Mouse (Mus musculus) embryo, embryonic 10.5 days (tissue): ENCODE measurements around the gene Tesc.
A peak's percentile ranks its signal among the peaks of the same experiment; 100 is the strongest.

ENCODE experiments used
- DNase-seq: peaks from one replicate; pipeline ENCODE4 v3.0.0-alpha.2; 2015; ENCODE audit warnings: low spot score

Gene Tesc

GRCm38 (mm10) chr5:118027698-118028190, at the start of gene Tesc:
Gene Tesc (plus strand): TSS chr5:118027743.
- peak; percentile 7 for DNase-seq

DNA sequence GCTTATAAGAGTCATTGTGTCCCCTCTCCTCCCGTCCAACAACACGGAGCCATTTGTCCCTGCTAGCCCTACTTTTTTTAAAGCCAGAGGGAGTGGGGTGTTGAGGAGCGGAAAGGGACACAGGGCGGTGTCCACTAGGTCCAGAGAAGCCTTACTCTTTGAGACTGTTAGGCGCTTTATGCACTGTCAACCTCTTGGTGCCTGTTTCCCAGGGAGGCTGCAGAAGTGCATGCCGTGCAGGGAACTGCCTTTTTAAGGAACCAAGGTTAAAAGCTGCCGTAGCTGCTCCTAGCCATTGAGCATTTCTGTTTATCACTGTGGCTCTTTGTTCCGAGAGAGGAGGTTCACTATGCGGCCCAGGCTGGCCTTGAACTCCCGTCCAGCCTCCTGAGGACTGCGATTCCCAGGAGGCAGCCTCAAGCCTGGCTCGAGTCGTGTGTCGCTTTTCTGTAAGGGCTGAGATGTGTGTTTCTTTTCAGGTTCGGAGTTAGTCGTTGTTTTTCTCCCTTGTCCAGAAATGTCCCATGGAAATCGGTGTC, 49.3 kb upstream of the Tesc start:
- DNase-seq, result no peak

DNA sequence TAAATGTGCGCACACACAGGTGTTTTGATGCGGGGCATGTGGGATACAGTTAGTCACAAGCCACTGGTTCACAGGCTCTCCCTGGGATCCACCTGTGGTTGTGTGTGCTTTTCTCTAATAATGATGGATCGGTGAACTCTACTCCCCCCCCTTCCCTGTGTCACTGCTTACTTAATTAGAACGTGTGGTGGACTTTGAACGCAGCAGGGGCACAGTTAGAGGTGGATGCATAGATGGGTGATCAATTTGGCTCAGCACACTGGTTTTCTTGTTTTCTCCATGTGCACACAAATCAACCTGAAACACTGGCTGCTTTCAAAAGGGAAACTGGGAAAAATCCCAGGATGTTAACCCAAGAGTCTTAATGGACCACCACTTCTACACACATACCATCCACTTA, 48.5 kb upstream of the Tesc start:
- DNase-seq, result no peak

- DNase-seq, result no peak
Observed at GRCm38 (mm10) chr5:117980921-117981320, 46.6 kb upstream of the Tesc start.

GRCm38 (mm10) chr5:117981943-117982342, 45.6 kb upstream of the Tesc start:
- DNase-seq, result no peak

- DNase-seq, result no peak
Observed at GRCm38 (mm10) chr5:117986327-117986726, 41.2 kb upstream of the Tesc start.

- no peak for DNase-seq
Observed at GRCm38 (mm10) chr5:117987891-117988290, 39.7 kb upstream of the Tesc start.

- no peak for DNase-seq
Observed at GRCm38 (mm10) chr5:117988367-117988766, 39.2 kb upstream of the Tesc start.

GRCm38 (mm10) chr5:117989773-117990172, 37.8 kb upstream of the Tesc start:
- DNase-seq, result no peak

- DNase-seq, result no peak
Observed at GRCm38 (mm10) chr5:117990957-117991356, 36.6 kb upstream of the Tesc start.

DNA sequence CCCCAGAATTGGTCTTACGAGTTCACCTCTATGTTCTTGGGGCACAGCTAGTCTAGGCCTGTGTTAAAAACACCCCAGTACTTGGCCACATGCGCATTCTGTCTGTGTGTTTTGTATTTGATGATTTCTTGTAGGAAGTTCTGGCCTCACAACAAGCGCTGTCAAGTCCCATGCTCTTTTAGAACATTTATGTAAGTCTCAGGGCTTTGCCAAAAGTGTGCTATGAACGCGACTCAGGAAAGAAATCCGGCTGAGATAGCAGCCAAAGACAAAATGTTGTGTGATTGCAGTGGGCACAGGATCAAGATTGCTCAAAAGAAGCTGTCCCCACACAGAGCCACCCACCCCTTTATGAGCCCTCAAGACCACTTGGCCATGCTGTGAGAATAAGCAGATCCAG, 34.0 kb upstream of the Tesc start:
- DNase-seq, result no peak

GRCm38 (mm10) chr5:117995372-117995901, 32.1 kb upstream of the Tesc start:
- no peak for DNase-seq

GRCm38 (mm10) chr5:117995911-117996310, 31.6 kb upstream of the Tesc start:
- no peak for DNase-seq

- no peak for DNase-seq
Observed at GRCm38 (mm10) chr5:117996581-117996980, 31.0 kb upstream of the Tesc start.

GRCm38 (mm10) chr5:117997434-117997970, 30.0 kb upstream of the Tesc start:
- no peak for DNase-seq

DNA sequence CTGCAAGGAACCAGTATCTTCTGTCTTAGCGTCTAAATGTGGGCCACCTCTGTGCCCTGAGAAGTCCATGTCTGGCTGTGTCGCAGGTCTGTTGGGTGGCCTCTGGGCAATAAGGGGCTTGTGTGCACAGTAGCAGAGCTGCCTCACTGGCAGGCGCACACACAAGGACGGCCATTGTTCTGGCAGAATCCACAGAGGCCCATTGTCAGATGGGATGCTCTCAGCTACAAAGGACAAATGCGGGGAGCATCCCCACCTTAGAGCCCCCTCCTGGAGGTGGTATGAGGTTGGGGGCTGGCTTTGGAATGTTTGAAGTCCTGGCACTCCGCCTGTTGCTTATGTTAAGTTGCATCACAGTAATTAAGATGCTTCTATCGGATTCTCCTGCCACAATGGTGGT, 28.5 kb upstream of the Tesc start:
- DNase-seq, result no peak

DNA sequence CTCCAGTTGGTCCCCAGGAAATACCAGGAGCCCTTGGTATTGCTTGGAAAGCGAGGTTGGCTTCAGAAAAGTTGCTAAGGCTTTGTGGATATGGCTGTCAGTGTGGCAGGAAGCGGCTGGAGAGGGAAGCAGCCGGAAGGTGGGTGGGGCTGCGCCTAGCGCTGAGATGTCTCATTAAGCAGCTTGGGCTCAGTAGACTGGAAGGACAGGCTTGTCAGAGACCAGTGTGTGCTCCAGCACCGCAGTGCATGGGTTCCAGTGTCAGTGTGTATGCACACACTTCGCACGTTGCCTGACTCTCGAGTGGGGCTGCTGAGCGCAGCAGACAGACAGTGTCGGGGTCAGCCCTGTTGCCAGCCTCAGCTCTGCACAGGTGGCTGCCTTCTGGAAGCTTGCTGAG, 28.0 kb upstream of the Tesc start:
- DNase-seq, result no peak

GRCm38 (mm10) chr5:118002059-118002458, 25.5 kb upstream of the Tesc start:
- peak; percentile 85 for DNase-seq

DNA sequence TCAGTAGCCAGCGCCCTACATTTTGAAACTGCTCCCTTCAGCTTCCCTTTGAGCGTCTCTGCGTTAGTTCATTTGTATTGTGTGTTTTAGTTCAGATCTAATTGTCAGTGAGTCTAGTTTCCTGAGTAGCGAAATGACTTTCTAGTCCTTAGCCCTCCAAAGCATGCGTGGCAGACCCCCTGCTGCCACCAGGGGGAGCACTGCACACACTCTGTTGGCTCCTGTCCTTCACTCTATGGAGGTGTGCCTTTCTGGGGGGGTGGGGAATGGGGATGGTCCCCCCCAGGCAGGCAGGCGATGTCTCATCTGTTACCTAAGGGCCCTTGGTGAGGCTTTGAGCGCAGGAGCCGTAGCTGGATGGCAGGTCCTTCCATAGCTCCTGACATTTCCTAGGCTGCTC, 22.9 kb upstream of the Tesc start:
- peak; percentile 65 for DNase-seq

DNA sequence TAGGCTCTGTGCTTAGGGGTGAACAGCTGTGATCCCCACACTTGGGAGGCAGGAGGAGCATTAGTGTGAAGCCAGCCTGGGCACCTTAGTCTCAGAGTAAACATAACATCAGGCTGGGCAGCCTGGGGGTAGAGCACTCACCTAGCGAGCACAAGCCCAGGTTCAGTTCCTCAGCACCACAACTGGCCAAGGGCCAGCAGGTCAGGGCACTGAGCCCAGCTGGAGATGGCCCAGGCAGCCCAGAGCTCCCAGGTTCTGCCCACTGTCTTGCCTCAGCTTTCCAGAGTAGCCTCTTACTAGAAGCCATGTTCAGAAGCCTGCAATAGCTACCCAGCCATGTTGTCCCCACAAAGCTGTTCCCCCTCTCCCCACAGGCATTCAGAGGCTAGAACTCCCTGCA, 21.8 kb upstream of the Tesc start:
- no peak for DNase-seq

DNA sequence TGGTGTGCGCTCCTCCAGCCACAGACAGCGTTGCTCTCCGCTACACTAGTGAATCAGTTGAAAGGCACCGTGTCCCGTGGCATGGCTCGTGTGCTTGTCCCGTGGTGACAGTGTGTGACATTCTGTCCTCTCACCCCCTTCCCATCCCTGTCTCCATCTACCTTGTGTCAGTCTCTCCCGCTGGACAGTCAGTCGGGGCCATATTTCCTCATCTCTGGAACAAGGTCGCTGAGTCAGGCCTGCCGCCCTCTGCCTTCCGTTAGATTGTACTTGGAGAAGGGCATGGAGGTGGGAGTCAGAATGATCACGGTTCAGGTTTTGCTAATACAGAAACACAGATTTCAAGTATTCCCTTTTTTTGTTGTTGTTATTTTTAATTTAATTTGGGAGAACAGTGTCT, 19.2 kb upstream of the Tesc start:
- no peak for DNase-seq

DNA sequence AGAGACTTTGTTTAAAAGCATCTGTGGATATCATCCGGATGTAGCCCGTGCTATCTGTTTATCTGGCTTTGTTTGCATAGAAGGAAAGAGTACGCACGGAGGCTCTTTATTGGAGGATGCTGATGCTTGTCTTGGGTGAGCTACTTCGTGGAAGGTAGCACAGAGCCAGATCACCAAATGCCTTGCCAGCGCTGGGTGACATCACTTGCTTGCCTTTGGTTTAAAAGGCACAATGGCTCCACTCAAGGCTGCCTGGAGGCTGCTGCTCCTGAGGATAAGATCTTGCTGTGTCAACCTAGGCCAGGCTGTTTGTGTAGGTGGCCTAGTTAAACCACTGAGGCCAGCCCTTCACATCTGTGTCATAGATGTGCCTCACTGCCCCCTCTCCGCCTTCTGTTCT, 16.7 kb upstream of the Tesc start:
- DNase-seq, result no peak

- DNase-seq, result no peak
Observed at GRCm38 (mm10) chr5:118011796-118012195, 15.7 kb upstream of the Tesc start.

GRCm38 (mm10) chr5:118015028-118015427, 12.5 kb upstream of the Tesc start:
- DNase-seq, result no peak
